Mouse (Mus musculus) cerebellum, postnatal 4 days (tissue): ENCODE measurements at regions not wholly inside any gene's neighbourhood (a gene's known extent, or its start where the extent isn't known, plus 50 kb on each side); places are given as distances from the start of the nearest gene placed in this dataset.

Experiments
- DNase-seq, 2 experiments: peaks; one replicate each; pipeline ENCODE4 v3.0.0; 2022; ENCODE audit warnings: low spot score in 2 of 2, mixed read lengths in 1 of 2

- no peak for DNase-seq
These were observed 199.9 kb downstream of the Dph6 start for GRCm38 (mm10) chr2:114454901-114455300.

GRCm38 (mm10) chr2:114450185-114450584, 204.6 kb downstream of the Dph6 start:
- DNase-seq = no peak

GRCm38 (mm10) chr2:114443801-114444200, 211.0 kb downstream of the Dph6 start:
- DNase-seq = no peak

GRCm38 (mm10) chr2:114440943-114441342, 213.8 kb downstream of the Dph6 start:
- DNase-seq = no peak

GRCm38 (mm10) chr2:114439668-114440067, 215.1 kb downstream of the Dph6 start:
- no peak for DNase-seq

GRCm38 (mm10) chr2:114438048-114438447, 216.7 kb downstream of the Dph6 start:
- no peak for DNase-seq

- peak in 1 of 2 experiments; percentile 37 for DNase-seq
These were observed 226.3 kb upstream of the Zfp770 start for GRCm38 (mm10) chr2:114427426-114428157.

GRCm38 (mm10) chr2:114419346-114419745, 218.1 kb upstream of the Zfp770 start:
- no peak for DNase-seq

- DNase-seq = no peak
These were observed 211.7 kb upstream of the Zfp770 start for GRCm38 (mm10) chr2:114413013-114413412.

GRCm38 (mm10) chr2:114411940-114412715, 210.9 kb upstream of the Zfp770 start:
- DNase-seq = no peak

GRCm38 (mm10) chr2:114410717-114411116, 209.4 kb upstream of the Zfp770 start:
- DNase-seq = no peak

GRCm38 (mm10) chr2:114409542-114409941, 208.3 kb upstream of the Zfp770 start:
- DNase-seq = no peak

GRCm38 (mm10) chr2:114407408-114407807, 206.1 kb upstream of the Zfp770 start:
- DNase-seq = no peak

- no peak for DNase-seq
These were observed 183.3 kb upstream of the Zfp770 start for GRCm38 (mm10) chr2:114384566-114384965.

- no peak for DNase-seq
These were observed 177.7 kb upstream of the Zfp770 start for GRCm38 (mm10) chr2:114378844-114379533.

GRCm38 (mm10) chr2:114373476-114373875, 172.2 kb upstream of the Zfp770 start:
- no peak for DNase-seq

GRCm38 (mm10) chr2:114353876-114354275, 152.6 kb upstream of the Zfp770 start:
- DNase-seq = peak in 1 of 2 experiments; percentile 43

- DNase-seq = no peak
These were observed 139.5 kb upstream of the Zfp770 start for GRCm38 (mm10) chr2:114340578-114341293.

GRCm38 (mm10) chr2:114301746-114302145, 100.5 kb upstream of the Zfp770 start:
- DNase-seq = no peak

GRCm38 (mm10) chr2:114295110-114295509, 93.8 kb upstream of the Zfp770 start:
- DNase-seq = no peak

- DNase-seq = no peak
These were observed 90.1 kb upstream of the Zfp770 start for GRCm38 (mm10) chr2:114291387-114291786.

- DNase-seq = no peak
These were observed 74.3 kb upstream of the Zfp770 start for GRCm38 (mm10) chr2:114275536-114275935.
